Comparison of ENCODE assay signal across 9 mouse cellular contexts in genomic region chr11:119047261-119048132, GRCm38 (mm10). TPM values are rescaled to one million over a fixed set of nuclear protein-coding genes. Genes with fewer than 3 reads are reported as not detected.
A peak's percentile ranks its signal among the peaks of the same experiment; 100 is the strongest.
DNase-seq lines count a peak whose midpoint lies in the region; ATAC-seq and TF ChIP-seq lines count a peak whose summit lies in the region.
"Had no signal": no experiment of that assay in that cellular context is flagged by ENCODE, and none has a peak within 500 bp of the region (broad histone marks: within the 10 kb centered on the region; RNA-seq: fewer than 3 reads in every experiment).

No protein-coding gene starts in this region.

- H3K27ac ChIP-seq in spleen, adult 2 months (ENCODE audit: insufficient read depth, low read length), result no peak overlapping the region
- peak overlapping the region; percentile 8; the same call in 1 of the 2 replicates for H3K27ac ChIP-seq in forebrain, embryonic 10.5 days
- no peak overlapping the region for H3K27ac ChIP-seq in kidney, embryonic 16.5 days (ENCODE audit: low read length)
- no peak overlapping the region for H3K27ac ChIP-seq in neural tube, embryonic 11.5 days (ENCODE audit: low read depth, low read length)

- WGBS in spleen, adult 2 months, result 2% methylated on average over 42 of the region's 43 CpGs
- WGBS in forebrain, embryonic 10.5 days, result under 1% methylated on average over 43 of the region's 43 CpGs
- WGBS in kidney, embryonic 16.5 days, result 1% methylated on average over 43 of the region's 43 CpGs
- WGBS in neural tube, embryonic 11.5 days, result under 1% methylated on average over 42 of the region's 43 CpGs

- ATAC-seq in kidney, embryonic 16.5 days (ENCODE audit: low FRiP score, low TSS enrichment), result peak; percentile 12; the same call in 1 of the 2 replicates
- ATAC-seq in neural tube, embryonic 11.5 days (ENCODE audit: insufficient read depth, low FRiP score, low TSS enrichment), result no peak; the same call in 1 of the 2 replicates
- ATAC-seq in monocyte, adult 5-6 weeks (replicated peaks; ENCODE audit: insufficient number of reproducible peaks, low FRiP score, low TSS enrichment, poor library complexity, severe bottlenecking), result no peak

- no peaks in the 10 kb centered on the region for H3K36me3 ChIP-seq in spleen, adult 2 months (ENCODE audit: control insufficient read depth, insufficient read depth, low read length)
- H3K36me3 ChIP-seq in forebrain, embryonic 10.5 days (replicated peaks), result no peaks in the 10 kb centered on the region
- no peaks in the 10 kb centered on the region for H3K36me3 ChIP-seq in kidney, embryonic 16.5 days (ENCODE audit: insufficient read depth, low read length)
- no peaks in the 10 kb centered on the region for H3K36me3 ChIP-seq in neural tube, embryonic 11.5 days (ENCODE audit: control insufficient read depth, insufficient read depth, low read length)

- no peak overlapping the region for H3K9ac ChIP-seq in kidney, embryonic 16.5 days (replicated peaks; ENCODE audit: low read length)
- no peak overlapping the region for H3K9ac ChIP-seq in neural tube, embryonic 11.5 days (ENCODE audit: low read length)

- no peak for DNase-seq in spleen, adult 2 months (ENCODE audit: low read depth in 1 of 2, low spot score in 2 of 2)
- no peak for DNase-seq in spleen, postnatal 14 days (ENCODE audit: low spot score in 2 of 2)
- peak; percentile 53 for DNase-seq in forebrain, embryonic 10.5 days (ENCODE audit: extremely low spot score, low spot score)
- peak; percentile 68 for DNase-seq in neural tube, embryonic 11.5 days (ENCODE audit: low spot score)
- no peak for DNase-seq in yolk sac, embryonic 10.5 days (ENCODE audit: low spot score)
- no peak for DNase-seq in ovary, adult 18-20 months (ENCODE audit: low spot score)

- peaks cover 62% of the 10 kb centered on the region for H3K27me3 ChIP-seq in spleen, adult 2 months (ENCODE audit: control insufficient read depth, insufficient read depth, low read length)
- H3K27me3 ChIP-seq in forebrain, embryonic 10.5 days (ENCODE audit: poor library complexity, severe bottlenecking), result peaks cover 100% of the 10 kb centered on the region
- peaks cover 98% of the 10 kb centered on the region for H3K27me3 ChIP-seq in kidney, embryonic 16.5 days (ENCODE audit: insufficient read depth, low read length)
- peaks cover 100% of the 10 kb centered on the region for H3K27me3 ChIP-seq in neural tube, embryonic 11.5 days (ENCODE audit: control insufficient read depth, insufficient read depth, low read length)

- H3K4me2 ChIP-seq in kidney, embryonic 16.5 days (replicated peaks; ENCODE audit: low read depth, low read length), result peak overlapping the region; percentile 51
- H3K4me2 ChIP-seq in neural tube, embryonic 11.5 days (ENCODE audit: low read depth), result peak overlapping the region; percentile 56

- peaks cover 26% of the 10 kb centered on the region for H3K4me1 ChIP-seq in spleen, adult 2 months (ENCODE audit: control insufficient read depth, insufficient read depth, insufficient read length)
- H3K4me1 ChIP-seq in forebrain, embryonic 10.5 days, result peaks cover 67% of the 10 kb centered on the region
- peaks cover 42% of the 10 kb centered on the region for H3K4me1 ChIP-seq in kidney, embryonic 16.5 days (ENCODE audit: insufficient read depth, low read length)
- peaks cover 22% of the 10 kb centered on the region for H3K4me1 ChIP-seq in neural tube, embryonic 11.5 days (ENCODE audit: control insufficient read depth, insufficient read depth, low read length)

- H3K9me3 ChIP-seq in forebrain, embryonic 10.5 days, result no peaks in the 10 kb centered on the region
- no peaks in the 10 kb centered on the region for H3K9me3 ChIP-seq in kidney, embryonic 16.5 days (ENCODE audit: low read length)
- no peaks in the 10 kb centered on the region for H3K9me3 ChIP-seq in neural tube, embryonic 11.5 days (ENCODE audit: control insufficient read depth, low read length)

- TF ChIP-seq CTCF in spleen, adult 2 months (IDR thresholded peaks at IDR 0.05; ENCODE audit: extremely low read depth, insufficient read depth, insufficient read length, insufficient replicate concordance), result no peak

- no peak for TF ChIP-seq POLR2A in spleen, adult 2 months (IDR thresholded peaks at IDR 0.05; ENCODE audit: low read depth, low read length)

- H3K4me3 ChIP-seq in spleen, adult 2 months (ENCODE audit: extremely low read depth, insufficient read depth, insufficient read length), result peak overlapping the region; percentile 42
- H3K4me3 ChIP-seq in forebrain, embryonic 10.5 days, result peak overlapping the region; percentile 47
- H3K4me3 ChIP-seq in kidney, embryonic 16.5 days (ENCODE audit: low read length), result peak overlapping the region; percentile 42
- H3K4me3 ChIP-seq in neural tube, embryonic 11.5 days (ENCODE audit: low read depth, low read length), result peak overlapping the region; percentile 31; the same call in 1 of the 2 replicates

RNA-seq across cellular contexts. Expression of gene Cbx8, which starts 6.7 kb away (rescaled TPM):
- 4.5 and 5.6 TPM in 2 replicates for polyA plus RNA-seq in spleen, adult 2 months (2012; rRNA removed)
- polyA plus RNA-seq in forebrain, embryonic 10.5 days (2016; fragmentation: Nextera tagmentation; extraction: Ambion mirVana), result 9.5 and 11.3 TPM in 2 replicates
- 8.2 and 8.5 TPM in 2 replicates for polyA plus RNA-seq in kidney, embryonic 16.5 days (2015; fragmentation: Nextera tagmentation; extraction: Ambion mirVana)
- polyA plus RNA-seq in neural tube, embryonic 11.5 days (2014; fragmentation: Nextera tagmentation; extraction: Ambion mirVana), result 6.8 and 7.0 TPM in 2 replicates
- total RNA-seq in monocyte, adult 5-6 weeks (2017), result 2.7 to 7.3 TPM (median 4.7 TPM) in 3 replicates

RNA-seq across cellular contexts. Expression of gene Cbx2, which starts 24.7 kb away (rescaled TPM):
- 1.8 and 2.1 TPM in 2 replicates for polyA plus RNA-seq in spleen, adult 2 months (2012; rRNA removed)
- polyA plus RNA-seq in forebrain, embryonic 10.5 days (2016; fragmentation: Nextera tagmentation; extraction: Ambion mirVana), result 115 and 127 TPM in 2 replicates
- polyA plus RNA-seq in kidney, embryonic 16.5 days (2015; fragmentation: Nextera tagmentation; extraction: Ambion mirVana), result 35.5 and 37.3 TPM in 2 replicates
- 61.5 and 65.0 TPM in 2 replicates for polyA plus RNA-seq in neural tube, embryonic 11.5 days (2014; fragmentation: Nextera tagmentation; extraction: Ambion mirVana)
- 0.75 to 2.7 TPM (median 2.2 TPM) in 3 replicates for total RNA-seq in monocyte, adult 5-6 weeks (2017)

RNA-seq across cellular contexts. Expression of gene Cbx4, which starts 38.5 kb away (rescaled TPM):
- polyA plus RNA-seq in spleen, adult 2 months (2012; rRNA removed), result 17.2 and 23.5 TPM in 2 replicates
- 3.3 and 4.6 TPM in 2 replicates for polyA plus RNA-seq in forebrain, embryonic 10.5 days (2016; fragmentation: Nextera tagmentation; extraction: Ambion mirVana)
- 9.9 and 10.9 TPM in 2 replicates for polyA plus RNA-seq in kidney, embryonic 16.5 days (2015; fragmentation: Nextera tagmentation; extraction: Ambion mirVana)
- polyA plus RNA-seq in neural tube, embryonic 11.5 days (2014; fragmentation: Nextera tagmentation; extraction: Ambion mirVana), result 6.0 and 6.1 TPM in 2 replicates
- total RNA-seq in monocyte, adult 5-6 weeks (2017), result 35.2 to 45.8 TPM (median 42.2 TPM) in 3 replicates

RNA-seq across cellular contexts. Expression of gene Enpp7, which starts 59.5 kb away (rescaled TPM):
- polyA plus RNA-seq in spleen, adult 2 months (2012; rRNA removed), result not detected in 2 replicates
- not detected in 2 replicates for polyA plus RNA-seq in forebrain, embryonic 10.5 days (2016; fragmentation: Nextera tagmentation; extraction: Ambion mirVana)
- polyA plus RNA-seq in kidney, embryonic 16.5 days (2015; fragmentation: Nextera tagmentation; extraction: Ambion mirVana), result not detected in 2 replicates
- not detected in 2 replicates for polyA plus RNA-seq in neural tube, embryonic 11.5 days (2014; fragmentation: Nextera tagmentation; extraction: Ambion mirVana)
- total RNA-seq in monocyte, adult 5-6 weeks (2017), result not detected in 3 replicates
- total RNA-seq: layer of hippocampus, postnatal 10 days had no signal

Comparison
In these comparisons a context has a peak if more than half of its experiments do, and no peak if none do; other contexts are left out.
1. DNase-seq: peak in forebrain, embryonic 10.5 days (single experiment) and neural tube, embryonic 11.5 days (single experiment); none in spleen, adult 2 months (0 of 2), spleen, postnatal 14 days (0 of 2), yolk sac, embryonic 10.5 days (single experiment) and ovary, adult 18-20 months (single experiment).
2. RNA of gene Cbx2, which starts 24.7 kb away (polyA plus RNA-seq): 115 to 127 TPM in forebrain, embryonic 10.5 days, 61.5 to 65.0 TPM in neural tube, embryonic 11.5 days and 35.5 to 37.3 TPM in kidney, embryonic 16.5 days; 1.8 to 2.1 TPM in spleen, adult 2 months; every median in the first group is over 10 times any median in the second.
3. Peak in every context shown above with its lines, with median percentiles within 50 percentile points of each other: H3K4me3 ChIP-seq.